Mouse (Mus musculus): Measurements from ENCODE around the gene St8sia4.
"Not testable (repeated sequence)": the region's sequence is repeated elsewhere in the genome, so short reads cannot be mapped to it uniquely, and the experiment has no call there.

The St8sia4 gene

DNA sequence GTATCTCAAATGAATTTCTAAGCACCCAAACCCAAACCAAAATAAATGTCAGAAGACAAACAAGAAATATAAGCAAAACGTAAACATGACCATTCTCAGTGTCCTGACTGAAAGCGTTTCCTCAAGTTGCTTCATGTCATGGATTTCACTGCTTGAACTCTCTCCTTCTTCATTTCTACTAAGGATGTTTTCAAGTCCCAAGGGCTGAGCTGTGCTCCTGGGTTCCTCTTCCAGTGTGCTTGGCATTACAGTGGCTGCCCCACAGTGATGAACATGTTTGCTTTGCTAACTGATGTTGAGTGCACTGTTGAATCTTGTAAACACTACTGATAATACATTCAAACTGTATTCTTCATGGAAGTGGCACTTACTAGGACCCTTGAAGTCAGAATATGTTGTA, 76.3 kb downstream of the St8sia4 start:
- no peak for DNase-seq

DNA sequence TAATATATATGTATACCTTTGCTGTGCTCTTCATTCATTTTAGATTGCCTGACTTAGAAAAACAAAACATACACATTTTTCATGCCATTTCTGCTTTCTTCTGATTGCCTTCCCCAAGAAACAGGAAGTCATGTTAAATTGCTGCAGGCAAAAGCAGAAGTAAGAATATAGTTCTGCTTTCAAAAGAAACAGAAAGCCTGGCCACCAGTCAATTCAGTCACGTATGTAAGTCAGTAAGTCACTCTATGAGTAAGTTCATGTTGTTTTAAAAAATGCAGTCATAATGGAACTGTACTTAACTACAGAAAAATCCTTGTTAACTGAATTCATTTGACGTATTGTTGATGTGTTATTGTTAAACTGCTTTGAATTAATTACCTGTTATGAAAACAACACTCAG, 77.3 kb downstream of the St8sia4 start:
- DNase-seq, result no peak

DNA sequence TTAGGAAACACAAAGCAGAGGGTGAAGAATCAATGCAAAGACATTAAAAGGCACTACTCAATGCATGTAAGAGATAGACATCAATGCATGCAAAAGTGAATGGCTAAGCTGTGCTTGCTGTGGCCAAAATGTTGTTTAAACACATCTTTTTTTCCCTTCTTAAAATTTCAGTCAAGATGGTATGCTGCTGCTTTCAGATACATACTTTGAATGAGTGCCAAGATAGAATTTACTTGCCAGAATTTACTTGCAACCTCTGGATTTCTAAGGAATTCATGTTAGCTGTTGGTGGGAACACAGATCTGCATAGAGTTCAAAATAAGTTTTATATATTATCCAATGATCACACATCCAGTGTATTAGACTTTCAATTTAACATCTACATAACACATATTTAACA, 77.9 kb downstream of the St8sia4 start:
- no peak for DNase-seq

DNA sequence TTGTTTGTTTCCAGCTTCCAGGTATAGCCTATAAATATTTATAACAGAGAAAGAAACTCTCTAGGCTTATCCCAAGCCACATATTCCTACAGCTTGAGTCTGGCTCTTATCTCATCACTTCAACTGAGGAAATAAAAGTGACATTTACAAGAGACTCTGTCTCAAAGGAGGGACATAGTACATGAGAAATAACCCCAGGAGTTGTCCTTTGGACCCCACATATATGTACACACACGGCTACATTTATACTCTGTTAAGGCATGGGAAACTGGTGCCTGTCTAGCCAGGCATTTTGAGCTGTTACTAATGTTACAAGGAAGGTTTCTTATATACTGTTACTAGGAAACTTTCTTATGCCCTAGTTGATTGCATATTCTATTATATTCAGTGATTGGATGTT, 84.1 kb downstream of the St8sia4 start:
- DNase-seq, result no peak

DNA sequence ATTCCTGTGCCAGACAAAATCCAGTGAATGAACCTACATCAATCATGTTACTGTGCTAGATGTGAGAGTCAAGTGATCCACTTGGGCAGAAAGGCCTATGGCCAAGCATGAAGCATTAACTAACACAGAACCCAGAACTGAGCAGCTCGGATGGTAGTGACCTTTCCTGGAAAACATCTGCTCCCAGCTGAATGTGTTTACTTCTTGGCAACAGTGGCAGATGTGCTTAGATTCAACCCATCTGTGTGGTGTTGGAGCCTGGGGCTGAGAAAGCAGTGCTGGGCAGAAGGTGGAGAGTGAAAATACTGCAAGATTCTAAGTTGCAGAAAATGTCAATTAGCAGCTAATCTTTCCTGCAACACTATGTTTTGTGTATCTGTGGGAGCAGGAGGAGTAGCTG, 85.1 kb downstream of the St8sia4 start:
- DNase-seq, result no peak

DNA sequence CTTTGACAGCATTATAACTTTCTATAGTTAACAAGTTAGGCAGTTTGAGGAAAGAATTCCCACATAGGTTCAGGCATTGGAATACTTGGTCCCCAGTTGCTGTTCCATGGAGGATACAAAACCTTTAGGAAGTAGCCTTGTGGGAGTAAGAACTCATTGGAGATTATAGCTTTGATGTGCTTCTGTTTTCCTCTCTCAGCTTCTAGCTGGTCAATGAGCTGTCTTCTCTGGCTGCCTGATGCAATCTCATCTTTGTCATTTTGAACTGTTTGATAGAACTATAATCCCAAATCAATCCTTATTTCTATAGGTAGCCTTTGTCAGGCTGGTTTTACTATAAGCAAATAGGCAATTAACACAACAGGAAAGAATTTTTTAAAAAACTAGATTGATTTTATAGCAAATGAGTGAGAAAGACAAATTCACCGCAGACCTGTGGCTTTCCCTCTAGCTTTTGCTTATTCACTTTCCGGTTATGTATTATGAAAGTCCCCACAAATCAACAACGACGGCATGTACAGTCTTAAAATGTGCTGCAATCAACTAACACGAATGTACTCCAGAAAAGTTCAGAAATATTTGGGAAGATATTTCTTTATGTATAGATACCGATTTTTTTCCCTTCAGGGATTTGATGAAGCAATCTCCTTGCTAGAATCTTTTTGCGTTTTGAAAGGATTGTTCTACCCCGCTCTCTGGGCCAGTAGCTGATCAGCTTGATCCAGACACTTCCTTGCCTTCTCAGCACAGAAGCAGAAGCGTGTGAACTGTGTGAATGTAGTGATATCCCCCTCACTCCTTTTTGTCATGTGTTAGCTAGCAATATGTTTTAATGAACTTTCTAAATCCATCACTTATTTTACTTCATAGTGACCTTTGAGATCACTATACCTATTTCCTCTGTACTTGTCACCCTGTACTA, 94.5 kb downstream of the St8sia4 start:
- no peak for DNase-seq

DNA sequence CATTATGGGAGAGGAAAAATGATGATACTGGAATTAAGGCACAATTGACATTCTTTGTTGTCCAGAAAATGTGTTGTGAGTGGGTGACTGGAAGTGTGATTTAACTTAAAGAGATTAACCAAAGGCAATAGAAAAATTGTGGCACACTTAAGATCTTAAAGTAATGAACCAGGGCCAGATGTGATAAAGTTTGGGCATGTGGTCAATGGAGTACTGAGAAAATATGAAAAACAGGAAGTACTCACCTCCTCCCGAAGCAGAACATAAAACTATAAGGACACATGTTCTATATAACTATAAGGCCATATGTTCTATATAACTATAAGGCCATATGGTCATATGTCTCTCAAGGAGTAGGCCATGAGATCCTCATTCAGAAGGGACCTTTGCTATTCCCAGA, 96.3 kb downstream of the St8sia4 start:
- DNase-seq, result no peak

DNA sequence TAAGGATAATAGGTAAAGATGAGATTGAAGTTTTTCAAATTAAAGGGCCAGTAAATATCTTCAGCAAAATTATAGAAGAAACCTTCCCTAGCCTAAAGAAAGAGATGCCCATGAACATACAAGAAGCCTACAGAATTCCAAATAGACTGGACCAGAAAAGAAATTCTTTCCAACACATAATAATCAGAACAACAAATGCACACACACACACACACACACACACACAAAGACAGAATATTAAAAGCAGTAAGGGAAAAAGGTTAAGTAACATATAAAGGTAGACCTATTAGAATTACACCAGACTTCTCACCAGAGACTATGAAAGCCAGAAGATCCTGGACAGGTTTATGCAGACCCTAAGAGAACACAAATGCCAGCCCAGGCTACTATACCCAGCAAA, 112.8 kb downstream of the St8sia4 start:
- not testable (repeated sequence) for DNase-seq

DNA sequence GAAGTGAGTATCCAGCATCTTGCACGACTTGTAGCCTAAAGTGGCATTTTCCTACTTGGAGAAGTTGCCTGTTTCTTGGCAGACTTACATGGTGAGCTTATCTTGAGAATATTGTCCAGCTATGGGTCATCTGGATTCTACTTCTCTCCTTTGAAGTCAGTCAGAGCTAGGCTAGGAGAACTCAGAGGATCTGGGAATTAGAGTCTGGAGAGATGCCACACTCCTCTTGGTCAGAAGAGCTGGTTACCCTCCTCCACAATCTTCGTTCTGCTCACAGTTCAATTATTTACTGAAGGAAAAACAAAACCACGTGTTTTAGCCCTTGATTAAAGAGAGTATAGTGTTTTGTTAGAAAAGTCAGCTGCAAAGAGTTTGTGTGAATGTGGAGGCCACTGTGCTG, 125.9 kb downstream of the St8sia4 start:
- no peak for DNase-seq

Measured in right cerebral cortex, adult 18-20 months (tissue).